Mouse (Mus musculus) stomach, postnatal 0 days (tissue): Measurements from ENCODE around the gene Trub1.

Experiments
- CTCF ChIP-seq: IDR thresholded peaks from 2 replicates; pipeline ENCODE4 v1.5.1; 2016; ENCODE audit warnings: antibody characterized with exemption, low read depth, mild to moderate bottlenecking, moderate library complexity
- EP300 ChIP-seq: optimal IDR thresholded peaks from 2 replicates; pipeline ENCODE3; 2016; ENCODE audit warnings: antibody characterized with exemption

DNA sequence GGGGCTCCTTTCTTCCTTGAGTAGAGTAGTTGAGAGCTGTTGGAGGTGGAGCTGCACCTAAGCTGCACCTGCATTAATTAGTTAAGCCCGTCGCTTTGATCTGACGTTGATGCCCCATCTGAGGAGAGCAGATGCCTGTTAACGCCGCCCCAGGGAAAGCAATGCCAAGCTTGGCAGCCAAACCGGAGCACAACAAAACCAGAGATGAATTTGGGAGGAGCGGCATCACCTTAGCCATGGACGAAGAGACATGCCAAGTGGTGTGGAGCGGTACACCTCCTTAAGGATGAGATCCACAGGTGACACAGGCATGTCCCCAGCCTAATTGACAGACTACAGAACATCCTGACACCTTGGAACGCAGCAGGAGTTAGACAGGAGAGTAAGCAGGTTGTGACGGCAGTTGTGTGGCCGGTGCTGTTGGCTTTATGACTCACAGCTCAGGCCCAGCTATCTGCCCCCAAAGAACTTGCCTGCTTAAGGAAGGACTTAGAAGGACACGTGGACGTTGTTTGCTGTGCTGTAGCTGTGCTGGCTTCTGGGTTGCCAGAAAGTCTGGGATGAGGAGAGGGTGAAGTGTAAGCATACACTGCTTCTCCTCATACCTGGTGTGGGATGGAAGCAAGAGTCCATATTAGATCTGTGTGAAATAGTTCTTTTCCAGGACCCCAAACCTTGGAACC is 24.8 kb upstream of the Trub1 start:
- TF ChIP-seq CTCF: no peak
- no peak for TF ChIP-seq EP300
